Mouse (Mus musculus) liver, embryonic 14.5 days (tissue): ENCODE results near the gene Stk33. TPM values are rescaled to one million over a fixed set of nuclear protein-coding genes. Genes with fewer than 3 reads are reported as not detected.

Experiments
- ATAC-seq: fragments of 200-750 bp; cut with Nextera tagmentation; 2 replicates; pipeline ENCODE4 v1.8.0; 2017; ENCODE audit warnings: moderate number of reproducible peaks, mild to moderate bottlenecking, moderate library complexity; ENCODE audit not compliant: insufficient read depth
- DNase-seq, 3 experiments: peaks; one replicate each; pipeline ENCODE4 v3.0.0-alpha.2; 2012 to 2013; ENCODE audit warnings: low read depth in 3 of 3, low spot score in 3 of 3
- H3K27ac ChIP-seq: fragments of 300-500 bp; sonication (generic); 2 replicates; pipeline ENCODE4 v1.5.1; 2014; ENCODE audit warnings: moderate library complexity, mild to moderate bottlenecking, control low read depth, inconsistent platforms
- H3K27me3 ChIP-seq: fragments of 300-500 bp; sonication (generic); 2 replicates; pipeline ENCODE4 v1.6.1; 2014; ENCODE audit warnings: mild to moderate bottlenecking, low read length, moderate library complexity; ENCODE audit not compliant: control insufficient read depth, insufficient read depth
- H3K36me3 ChIP-seq: fragments of 300-500 bp; sonication (generic); replicated peaks from 2 replicates; pipeline ENCODE4 v1.6.1; 2014; ENCODE audit warnings: low read depth; ENCODE audit not compliant: control insufficient read depth, insufficient read depth
- H3K4me1 ChIP-seq, 2 experiments: fragments of 200-500 bp in 1 of 2; fragments of 300-500 bp in 1 of 2; sonication (generic) in 1 of 2; replicated peaks; 2 replicates each; pipeline ENCODE4 v1.6.1; 2012 to 2014; ENCODE audit warnings: antibody characterized with exemption in 1 of 2, inconsistent platforms in 1 of 2, low read length in 1 of 2; ENCODE audit not compliant: control insufficient read depth in 2 of 2, insufficient read depth in 2 of 2
- H3K4me2 ChIP-seq: fragments of 300-500 bp; sonication (generic); 2 replicates; pipeline ENCODE4 v1.6.1; 2014; ENCODE audit warnings: low read depth, mild to moderate bottlenecking, control low read depth, moderate library complexity
- H3K4me3 ChIP-seq, 2 experiments: fragments of 200-500 bp in 1 of 2; fragments of 300-500 bp in 1 of 2; sonication (generic) in 1 of 2; 2 replicates each; pipeline ENCODE4 v1.5.1; 2012 to 2014; ENCODE audit warnings: low read depth in 2 of 2, low read length in 2 of 2, mild to moderate bottlenecking in 2 of 2, control low read depth in 1 of 2, inconsistent platforms in 1 of 2, moderate library complexity in 1 of 2; ENCODE audit not compliant: insufficient read depth in 1 of 2
- H3K9ac ChIP-seq: fragments of 300-500 bp; sonication (generic); replicated peaks from 2 replicates; pipeline ENCODE4 v1.6.1; 2014; ENCODE audit warnings: mild to moderate bottlenecking, control low read depth, moderate library complexity
- H3K9me3 ChIP-seq: fragments of 300-500 bp; sonication (generic); 2 replicates; pipeline ENCODE4 v1.6.1; 2016; ENCODE audit warnings: low read length, mixed read lengths; ENCODE audit not compliant: control insufficient read depth
- CTCF ChIP-seq: IDR thresholded peaks from 2 replicates; pipeline ENCODE4 v1.5.1; 2016; ENCODE audit warnings: antibody characterized with exemption, low read depth, control low read depth
- EP300 ChIP-seq: IDR thresholded peaks from 2 replicates; pipeline ENCODE4 v1.6.1; 2016; ENCODE audit warnings: antibody characterized with exemption, low read depth
- WGBS: fragments of 180-500 bp; shearing (Covaris S2); extraction: QIAGEN DNeasy Blood & Tissue Kit; methylation state at CpG from one replicate; pipeline ENCODE4 v1.1.7; 2014; ENCODE audit not compliant: insufficient replicate concordance; 5-methylcytosine and 5-hydroxymethylcytosine counted together
- polyA plus RNA-seq, 2 experiments: library from polyadenylated mRNA; depleted of rRNA in 1 of 2; stranded (reverse) in 1 of 2; unstranded in 1 of 2; fragments of >200 nt; fragmentation: Nextera tagmentation in 1 of 2; extraction: Ambion mirVana in 1 of 2; gene quantifications; 2 replicates each; pipeline versions ENCODE4 v1.2.1 to v1.2.3; 2012 to 2014

Gene Stk33
- polyA plus RNA-seq, 2 experiments: not detected

DNA sequence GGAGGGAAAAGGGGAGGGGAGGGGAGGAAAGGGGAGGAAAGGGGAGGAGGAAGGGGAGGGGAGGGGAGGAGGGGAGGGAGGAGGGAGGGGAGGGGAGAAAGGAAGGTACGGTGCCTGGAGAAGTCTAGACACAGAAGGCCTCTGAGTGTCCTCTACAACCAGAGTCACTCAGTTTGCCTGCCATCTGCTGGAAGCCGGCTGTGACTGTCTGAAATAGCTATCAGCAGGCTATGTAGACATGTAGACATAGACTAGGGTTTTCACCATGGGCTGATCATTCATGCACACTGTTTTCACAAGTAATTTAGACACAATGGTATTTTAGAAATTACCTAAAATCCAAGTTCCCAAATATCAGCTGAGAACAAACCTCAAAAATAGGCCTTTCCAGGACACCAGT, 148.4 kb downstream of the Stk33 start:
- ATAC-seq (no peak), DNase-seq (no peak)
- Histone ChIP-seq H3K36me3 (no peaks in the 10 kb centered on the region), H3K4me2 (no peak overlapping the region), H3K4me1 (no peaks in the 10 kb centered on the region), H3K27me3 (no peaks in the 10 kb centered on the region), H3K9me3 (no peaks in the 10 kb centered on the region), H3K27ac (no peak overlapping the region), H3K4me3 (no peak overlapping the region), H3K9ac (no peak overlapping the region)
- 24% methylated on average over 2 of the region's 2 CpGs for WGBS
- TF ChIP-seq EP300: no peak
- no peak for TF ChIP-seq CTCF

DNA sequence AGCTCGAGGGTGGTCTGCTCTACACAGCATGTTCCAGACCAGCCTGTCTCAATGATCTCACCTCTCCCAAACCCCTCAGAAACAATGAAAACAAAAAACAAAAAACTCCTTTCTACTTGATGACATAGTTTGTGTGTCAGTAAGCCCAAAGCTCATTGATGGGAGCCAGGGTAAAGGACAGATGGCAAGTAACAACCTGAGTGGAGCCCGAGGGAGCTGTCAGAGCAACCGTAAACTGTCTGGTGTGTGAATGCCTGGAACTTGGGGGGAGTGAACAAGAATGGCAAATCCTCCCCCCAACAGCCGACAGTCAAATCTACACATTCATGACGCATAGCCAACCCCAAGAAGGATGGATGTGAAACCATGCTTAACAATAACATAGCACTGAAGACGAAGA, 149.8 kb downstream of the Stk33 start:
- 58% methylated on average over 6 of the region's 6 CpGs for WGBS

DNA sequence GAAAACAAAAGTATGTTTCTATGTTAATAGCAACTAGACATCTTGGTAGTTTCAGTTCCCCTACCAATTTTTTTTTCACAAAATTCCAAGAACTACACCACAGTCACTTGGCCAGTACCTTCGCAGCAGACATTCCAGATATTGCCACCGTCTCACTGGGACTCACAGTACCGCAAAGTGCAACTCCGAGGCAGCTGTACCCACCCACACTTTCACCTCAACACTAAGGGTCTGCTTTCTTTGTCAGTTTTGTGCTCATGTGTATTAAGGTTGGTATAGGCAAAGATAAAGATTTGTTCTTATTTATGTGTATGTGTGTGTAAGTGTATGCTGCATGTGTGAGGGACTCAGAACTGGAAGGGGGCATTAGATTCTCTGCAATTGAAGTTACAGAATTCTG, 156.8 kb downstream of the Stk33 start:
- H3K36me3 ChIP-seq: no peaks in the 10 kb centered on the region
- H3K4me3 ChIP-seq: no peak overlapping the region
- H3K27me3 ChIP-seq: no peaks in the 10 kb centered on the region
- H3K27ac ChIP-seq: no peak overlapping the region
- no peak overlapping the region for H3K4me2 ChIP-seq
- H3K9ac ChIP-seq: no peak overlapping the region
- no peaks in the 10 kb centered on the region for H3K9me3 ChIP-seq
- H3K4me1 ChIP-seq: no peaks in the 10 kb centered on the region
- TF ChIP-seq CTCF (no peak), EP300 (no peak)
- WGBS: 75% methylated on average over 4 of the region's 4 CpGs
- ATAC-seq (no peak), DNase-seq (no peak)

More for the DNA sequence above, 149.8 kb downstream of the Stk33 start:
- Histone ChIP-seq H3K4me2 (no peak overlapping the region), H3K4me1 (no peaks in the 10 kb centered on the region), H3K27ac (no peak overlapping the region), H3K36me3 (no peaks in the 10 kb centered on the region), H3K9ac (no peak overlapping the region), H3K27me3 (no peaks in the 10 kb centered on the region), H3K4me3 (no peak overlapping the region), H3K9me3 (no peaks in the 10 kb centered on the region)
- TF ChIP-seq CTCF (no peak), EP300 (no peak)
- no peak for DNase-seq
- no peak for ATAC-seq

DNA sequence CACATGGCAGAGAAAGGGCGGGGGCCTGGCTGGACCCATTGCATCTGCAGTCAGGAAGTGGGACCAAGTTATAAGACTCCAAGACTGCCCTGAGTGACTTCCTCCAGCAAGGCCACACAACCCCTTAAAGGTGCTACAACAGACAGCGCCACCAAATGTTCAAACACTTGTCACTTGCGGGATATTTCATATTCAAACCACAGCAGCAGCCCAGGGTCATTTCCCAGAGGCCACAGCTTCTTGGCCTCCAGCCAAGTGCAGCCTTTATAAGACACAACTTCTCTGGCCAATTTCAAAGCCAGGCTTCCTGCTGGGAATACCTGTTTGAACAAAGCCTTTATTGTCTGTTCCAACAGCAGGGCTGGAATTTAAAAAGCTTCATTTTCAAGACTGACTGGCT, 162.3 kb downstream of the Stk33 start:
- DNase-seq (no peak), ATAC-seq (no peak)
- no peaks in the 10 kb centered on the region for H3K36me3 ChIP-seq
- H3K9me3 ChIP-seq: no peaks in the 10 kb centered on the region
- no peaks in the 10 kb centered on the region for H3K27me3 ChIP-seq
- 46% methylated on average over 3 of the region's 3 CpGs for WGBS
- no peak overlapping the region for H3K4me2 ChIP-seq
- no peak for TF ChIP-seq CTCF
- TF ChIP-seq EP300: no peak
- no peak overlapping the region for H3K9ac ChIP-seq
- H3K4me3 ChIP-seq: no peak overlapping the region
- no peak overlapping the region for H3K27ac ChIP-seq
- no peaks in the 10 kb centered on the region for H3K4me1 ChIP-seq

DNA sequence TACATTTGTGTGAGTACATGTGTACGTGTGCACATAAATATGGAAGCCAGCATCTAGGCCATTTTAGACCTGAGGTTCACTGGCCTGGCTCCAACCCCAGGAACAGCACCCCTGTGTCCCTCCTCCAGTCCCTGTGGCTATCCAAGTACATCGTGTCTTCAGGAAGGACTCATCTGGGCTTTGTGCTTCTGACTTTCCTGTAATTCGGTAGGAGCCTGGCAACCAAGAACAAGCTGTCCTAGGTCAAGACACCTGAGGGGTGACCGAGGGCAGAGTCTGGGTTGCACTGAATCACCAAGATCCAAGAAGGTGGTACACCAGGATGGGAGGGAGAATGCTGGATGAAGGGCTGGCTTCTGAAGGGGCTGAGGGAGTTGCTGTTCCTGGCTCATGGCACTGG, 163.0 kb downstream of the Stk33 start:
- no peak overlapping the region for H3K9ac ChIP-seq
- no peak overlapping the region for H3K27ac ChIP-seq
- 55% methylated on average over 4 of the region's 4 CpGs for WGBS
- H3K27me3 ChIP-seq: no peaks in the 10 kb centered on the region
- H3K4me3 ChIP-seq: no peak overlapping the region
- H3K36me3 ChIP-seq: no peaks in the 10 kb centered on the region
- no peaks in the 10 kb centered on the region for H3K9me3 ChIP-seq
- H3K4me2 ChIP-seq: no peak overlapping the region
- no peak for DNase-seq
- no peaks in the 10 kb centered on the region for H3K4me1 ChIP-seq
- ATAC-seq: no peak
- no peak for TF ChIP-seq EP300
- no peak for TF ChIP-seq CTCF
